Mouse (Mus musculus): ENCODE measurements around the gene Ugt1a10.

DNA sequence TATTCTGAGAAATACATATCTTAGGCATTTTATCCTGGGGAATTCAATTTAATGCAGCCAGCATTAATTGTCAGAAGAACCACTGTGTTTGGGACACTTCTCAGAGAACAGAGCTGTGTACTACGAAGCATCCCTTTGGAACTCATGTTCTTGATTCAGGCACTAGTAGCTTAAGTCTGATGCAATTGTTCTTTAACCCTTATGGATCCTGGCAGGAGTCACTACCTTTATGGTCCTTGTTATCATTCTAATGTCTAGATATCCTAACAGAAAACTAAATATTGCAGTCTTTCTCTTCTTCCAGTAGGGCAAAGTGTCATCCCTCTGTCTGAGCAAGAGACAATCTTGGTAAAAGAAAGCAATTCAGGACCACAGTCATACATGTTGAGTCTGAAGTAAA lies 157.9 kb downstream of the Ugt1a10 start:
- TF ChIP-seq POLR2A (IDR thresholded peaks at IDR 0.05; ENCODE audit: low read depth, low read length), result no peak
- TF ChIP-seq CTCF (conservative IDR thresholded peaks at IDR 0.05; ENCODE audit: insufficient read depth, insufficient read length, low read depth, low read length), result no peak

Measured in kidney, adult 2 months (tissue).